Mouse (Mus musculus): ENCODE measurements around the gene 4930438A08Rik. TPM values are rescaled to one million over a fixed set of nuclear protein-coding genes. Genes with fewer than 3 reads are reported as not detected.

4930438A08Rik gene
- not detected for polyA plus RNA-seq (2017; shearing (Covaris generic))

GRCm38 (mm10) chr11:58274572-58274971 lies at the start of gene 4930438A08Rik:
4930438A08Rik (plus strand) TSS chr11:58274799.

GRCm38 (mm10) chr11:58306860-58307308 lies 32.3 kb downstream of the 4930438A08Rik start, which contains the start of gene Zfp692:
Zfp692 (plus strand) TSS chr11:58307069.

DNA sequence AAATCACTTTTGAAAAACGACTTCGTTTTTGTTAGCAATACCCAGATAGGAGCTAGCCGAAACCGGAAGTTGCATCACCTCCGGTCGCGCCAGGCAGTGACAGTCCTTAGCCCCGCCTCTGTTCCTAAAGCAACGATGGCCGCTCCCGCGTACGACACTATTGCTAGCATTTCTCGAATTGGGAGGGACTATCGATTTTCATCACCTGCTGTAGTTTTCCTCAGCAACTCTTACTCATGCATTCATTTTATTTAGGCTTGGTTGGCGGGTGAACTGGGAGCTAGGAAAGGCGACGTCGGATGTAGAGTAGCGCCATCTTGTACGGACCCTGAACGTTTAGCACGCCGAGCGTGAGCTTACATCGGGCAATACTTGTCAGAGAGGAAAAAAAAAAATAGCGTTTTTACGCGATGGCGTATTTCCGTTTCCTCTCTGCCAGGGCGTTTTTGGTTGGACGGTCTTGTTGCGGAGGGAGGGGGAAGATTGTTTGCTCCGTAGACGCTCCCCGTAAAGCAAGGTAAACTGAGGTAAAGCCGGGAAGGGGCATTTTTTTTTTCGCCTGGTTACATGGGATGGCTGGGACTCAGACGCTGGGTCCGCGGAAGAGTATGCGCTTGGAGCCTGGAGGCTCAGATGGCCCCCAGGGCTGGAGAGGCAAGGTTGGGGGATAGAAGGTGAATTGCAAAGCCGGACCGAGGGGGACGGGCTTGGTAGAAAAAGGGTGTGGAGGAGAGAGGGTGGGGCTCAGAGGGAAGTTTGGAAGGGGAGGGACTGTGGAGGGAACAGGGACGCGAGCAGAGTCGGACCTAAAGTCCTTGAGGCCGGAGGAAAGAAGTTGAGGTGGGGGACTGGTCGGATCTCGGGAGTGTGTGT lies 55.9 kb downstream of the 4930438A08Rik start, which contains the start of the genes Zfp672 and Sh3bp5l:
TSS of gene Zfp672 (minus strand) at position 64 of the 873 bp plus-strand sequence.
TSS of gene Sh3bp5l (plus strand) at position 449 of the 873 bp plus-strand sequence.

Other genes starting within 250 kb of the 4930438A08Rik start
- gene Gm12248, start 181.7 kb upstream of the 4930438A08Rik start, polyA plus RNA-seq (2017; shearing (Covaris generic)) = not detected
- 100 to 1,000 TPM in 1 of 2 experiments, 10 to 100 TPM in 1; 97.5 to 111 TPM for gene Cnot8, start 170.6 kb upstream of the 4930438A08Rik start, polyA plus RNA-seq (2017; shearing (Covaris generic))
- 10 to 100 TPM; 12.4 to 17.4 TPM for gene Gemin5, start 106.3 kb upstream of the 4930438A08Rik start, polyA plus RNA-seq (2017; shearing (Covaris generic))
- gene Mrpl22, start 103.1 kb upstream of the 4930438A08Rik start, polyA plus RNA-seq (2017; shearing (Covaris generic)) = 10 to 100 TPM; 51.1 to 66.0 TPM
- gene Igtp, start 75.2 kb upstream of the 4930438A08Rik start, polyA plus RNA-seq (2017; shearing (Covaris generic)) = 100 to 1,000 TPM; 514 to 718 TPM
- 100 to 1,000 TPM in 1 of 2 experiments, 10 to 100 TPM in 1; 52.4 to 106 TPM for gene Irgm2, start 75.2 kb upstream of the 4930438A08Rik start, polyA plus RNA-seq (2017; shearing (Covaris generic))
- gene Zfp692, start 32.3 kb downstream of the 4930438A08Rik start, polyA plus RNA-seq (2017; shearing (Covaris generic)) = 10 to 100 TPM; 25.6 to 28.0 TPM
- 10 to 100 TPM; 29.7 to 51.5 TPM for gene Zfp672, start 55.5 kb downstream of the 4930438A08Rik start, polyA plus RNA-seq (2017; shearing (Covaris generic))
- gene Sh3bp5l, start 55.9 kb downstream of the 4930438A08Rik start, polyA plus RNA-seq (2017; shearing (Covaris generic)) = 10 to 100 TPM; 11.3 to 19.7 TPM
- under 1 TPM in 1 of 2 experiments, not detected in 1; 0.21 TPM for gene Lypd8, start 104.2 kb downstream of the 4930438A08Rik start, polyA plus RNA-seq (2017; shearing (Covaris generic))
- gene 1810065E05Rik, start 146.3 kb downstream of the 4930438A08Rik start, polyA plus RNA-seq (2017; shearing (Covaris generic)) = not detected
- under 1 TPM in 1 of 2 experiments, not detected in 1; 0.12 TPM for gene Gm12253, start 157.8 kb downstream of the 4930438A08Rik start, polyA plus RNA-seq (2017; shearing (Covaris generic))
- gene Lypd9, start 178.1 kb downstream of the 4930438A08Rik start, polyA plus RNA-seq (2017; shearing (Covaris generic)) = not detected
- not detected for gene Olfr30, start 187.5 kb downstream of the 4930438A08Rik start, polyA plus RNA-seq (2017; shearing (Covaris generic))
- gene Olfr332, start 217.8 kb downstream of the 4930438A08Rik start, polyA plus RNA-seq (2017; shearing (Covaris generic)) = under 1 TPM in 1 of 2 experiments, not detected in 1; 0.10 TPM
- not detected for gene Olfr331, start 227.8 kb downstream of the 4930438A08Rik start, polyA plus RNA-seq (2017; shearing (Covaris generic))

Measured in activated CD4-positive, CD25-positive, alpha-beta regulatory T cell (primary cell).